Mouse (Mus musculus) lung, postnatal 0 days (tissue): ENCODE data around the gene Shroom3. TPM values are rescaled to one million over a fixed set of nuclear protein-coding genes. Genes with fewer than 3 reads are reported as not detected.

Experiments
- ATAC-seq: fragments of 200-750 bp; cut with Nextera tagmentation; 2 replicates; pipeline ENCODE4 v1.8.0; 2017; ENCODE audit warnings: moderate library complexity
- DNase-seq: peaks from one replicate; pipeline ENCODE4 v3.0.0-alpha.2; 2016; ENCODE audit warnings: low spot score
- H3K27ac ChIP-seq: fragments of 300-500 bp; sonication (generic); 2 replicates; pipeline ENCODE4 v1.5.1; 2014; ENCODE audit warnings: antibody characterized with exemption, mild to moderate bottlenecking, low read length, mixed read lengths
- H3K27me3 ChIP-seq: fragments of 300-500 bp; sonication (generic); replicated peaks from 2 replicates; pipeline ENCODE4 v1.6.1; 2014; ENCODE audit warnings: low read length, mixed read lengths; ENCODE audit not compliant: insufficient read depth
- H3K36me3 ChIP-seq: fragments of 300-500 bp; sonication (generic); 2 replicates; pipeline ENCODE4 v1.6.1; 2014; ENCODE audit warnings: low read length, mixed read lengths; ENCODE audit not compliant: insufficient read depth
- H3K4me1 ChIP-seq: fragments of 300-500 bp; sonication (generic); 2 replicates; pipeline ENCODE4 v1.6.1; 2014; ENCODE audit warnings: antibody characterized with exemption, low read depth, low read length, mixed read lengths; ENCODE audit not compliant: insufficient read depth
- H3K4me2 ChIP-seq: fragments of 300-500 bp; sonication (generic); replicated peaks from 2 replicates; pipeline ENCODE4 v1.6.1; 2014; ENCODE audit warnings: low read depth, mild to moderate bottlenecking, low read length, moderate library complexity, mixed read lengths
- H3K4me3 ChIP-seq: fragments of 300-500 bp; sonication (generic); 2 replicates; pipeline ENCODE4 v1.5.1; 2014; ENCODE audit warnings: low read depth, low read length
- H3K9ac ChIP-seq: fragments of 300-500 bp; sonication (generic); replicated peaks from 2 replicates; pipeline ENCODE4 v1.6.1; 2014; ENCODE audit warnings: low read depth, mild to moderate bottlenecking
- H3K9me3 ChIP-seq: fragments of 300-500 bp; sonication (generic); 2 replicates; pipeline ENCODE4 v1.6.1; 2016; ENCODE audit warnings: low read length, mixed read lengths
- CTCF ChIP-seq: IDR thresholded peaks from 2 replicates; pipeline ENCODE4 v1.5.1; 2016; ENCODE audit warnings: antibody characterized with exemption, mild to moderate bottlenecking
- EP300 ChIP-seq: IDR thresholded peaks from 2 replicates; pipeline ENCODE4 v1.6.1; 2016; ENCODE audit warnings: antibody characterized with exemption, mild to moderate bottlenecking, control low read depth
- WGBS: fragments of 180-500 bp; shearing (Covaris S2); extraction: QIAGEN DNeasy Blood & Tissue Kit; methylation state at CpG from one replicate; pipeline ENCODE4 v1.1.7; 2014; 5-methylcytosine and 5-hydroxymethylcytosine counted together
- polyA plus RNA-seq: library from polyadenylated mRNA; unstranded; fragments of >200 nt; fragmentation: Nextera tagmentation; extraction: Ambion mirVana; gene quantifications from 2 replicates; pipeline ENCODE4 v1.2.1, GENCODE M21; 2015

The Shroom3 gene
- polyA plus RNA-seq, 1 experiment from 2014 or later: 8.8 TPM

GRCm38 (mm10) chr5:92784037-92784860 lies 101.0 kb downstream of the Shroom3 start:
- DNase-seq (no peak), ATAC-seq (peak; percentile 61; the same call in 1 of the 2 replicates)
- no peaks in the 10 kb centered on the region for H3K9me3 ChIP-seq
- TF ChIP-seq EP300 (0 out of 2 replicates have a peak, but pooled peaks have one; percentile 23), CTCF (no peak)
- H3K27ac ChIP-seq: no peak overlapping the region
- WGBS: 35% methylated on average over 6 of the region's 6 CpGs
- H3K4me2 ChIP-seq: no peak overlapping the region
- no peaks in the 10 kb centered on the region for H3K4me1 ChIP-seq
- no peak overlapping the region for H3K4me3 ChIP-seq
- no peak overlapping the region for H3K9ac ChIP-seq
- H3K36me3 ChIP-seq: no peaks in the 10 kb centered on the region
- H3K27me3 ChIP-seq: no peaks in the 10 kb centered on the region

GRCm38 (mm10) chr5:92785870-92786436 lies 102.7 kb downstream of the Shroom3 start:
- 83% methylated on average over 11 of the region's 11 CpGs for WGBS
- no peak for ATAC-seq

GRCm38 (mm10) chr5:92788990-92789389 lies 105.8 kb downstream of the Shroom3 start:
- H3K4me1 ChIP-seq: no peaks in the 10 kb centered on the region
- H3K9me3 ChIP-seq: no peaks in the 10 kb centered on the region
- ATAC-seq: no peak
- no peak for DNase-seq
- H3K36me3 ChIP-seq: no peaks in the 10 kb centered on the region
- H3K9ac ChIP-seq: no peak overlapping the region
- 40% methylated on average over 8 of the region's 8 CpGs for WGBS
- no peaks in the 10 kb centered on the region for H3K27me3 ChIP-seq
- no peak overlapping the region for H3K4me3 ChIP-seq
- no peak overlapping the region for H3K27ac ChIP-seq
- no peak for TF ChIP-seq EP300
- TF ChIP-seq CTCF: no peak
- no peak overlapping the region for H3K4me2 ChIP-seq

More at GRCm38 (mm10) chr5:92785870-92786436, 102.7 kb downstream of the Shroom3 start:
- Histone ChIP-seq H3K9me3 (no peaks in the 10 kb centered on the region), H3K27me3 (no peaks in the 10 kb centered on the region), H3K4me3 (no peak overlapping the region), H3K4me2 (no peak overlapping the region), H3K4me1 (no peaks in the 10 kb centered on the region), H3K36me3 (no peaks in the 10 kb centered on the region), H3K27ac (no peak overlapping the region), H3K9ac (no peak overlapping the region)
- TF ChIP-seq EP300 (no peak), CTCF (no peak)
- DNase-seq: no peak

- 41% methylated on average over 11 of the region's 11 CpGs for WGBS
- H3K9me3 ChIP-seq: no peaks in the 10 kb centered on the region
Observed at GRCm38 (mm10) chr5:92796089-92796990, 113.1 kb downstream of the Shroom3 start.

GRCm38 (mm10) chr5:92797981-92798380 lies 114.7 kb downstream of the Shroom3 start:
- DNase-seq (no peak), ATAC-seq (no peak)
- no peak for TF ChIP-seq CTCF
- 84% methylated on average over 3 of the region's 3 CpGs for WGBS
- no peak overlapping the region for H3K9ac ChIP-seq
- H3K27me3 ChIP-seq: no peaks in the 10 kb centered on the region
- no peak overlapping the region for H3K27ac ChIP-seq
- H3K9me3 ChIP-seq: no peaks in the 10 kb centered on the region
- no peak overlapping the region for H3K4me3 ChIP-seq
- no peaks in the 10 kb centered on the region for H3K36me3 ChIP-seq
- H3K4me1 ChIP-seq: no peaks in the 10 kb centered on the region
- H3K4me2 ChIP-seq: no peak overlapping the region

More at GRCm38 (mm10) chr5:92796089-92796990, 113.1 kb downstream of the Shroom3 start:
- no peak overlapping the region for H3K4me3 ChIP-seq
- no peaks in the 10 kb centered on the region for H3K4me1 ChIP-seq
- no peak overlapping the region for H3K4me2 ChIP-seq
- no peak for DNase-seq
- no peak for TF ChIP-seq EP300
- TF ChIP-seq CTCF: no peak
- H3K9ac ChIP-seq: no peak overlapping the region
- no peaks in the 10 kb centered on the region for H3K27me3 ChIP-seq
- no peak for ATAC-seq
- no peak overlapping the region for H3K27ac ChIP-seq
- no peaks in the 10 kb centered on the region for H3K36me3 ChIP-seq

GRCm38 (mm10) chr5:92804379-92804778 lies 121.1 kb downstream of the Shroom3 start:
- TF ChIP-seq CTCF (no peak), EP300 (no peak)
- DNase-seq (no peak), ATAC-seq (no peak)
- WGBS: 45% methylated on average over 7 of the region's 7 CpGs
- no peaks in the 10 kb centered on the region for H3K27me3 ChIP-seq
- H3K4me1 ChIP-seq: no peaks in the 10 kb centered on the region
- H3K4me2 ChIP-seq: no peak overlapping the region
- H3K36me3 ChIP-seq: no peaks in the 10 kb centered on the region
- H3K4me3 ChIP-seq: no peak overlapping the region
- no peaks in the 10 kb centered on the region for H3K9me3 ChIP-seq
- no peak overlapping the region for H3K9ac ChIP-seq
- no peak overlapping the region for H3K27ac ChIP-seq
